Mouse (Mus musculus) megakaryocyte progenitor cell, adult 5-6 weeks (primary cell): ENCODE data around the gene Srsf4. TPM values are rescaled to one million over a fixed set of nuclear protein-coding genes. Genes with fewer than 3 reads are reported as not detected.

Experiments used
- ATAC-seq: replicated peaks from 2 replicates; pipeline ENCODE4 v1.8.0; 2016; ENCODE audit warnings: mild to moderate bottlenecking, moderate TSS enrichment, inconsistent platforms; ENCODE audit not compliant: poor library complexity
- total RNA-seq, 2 experiments: library from RNA; stranded (forward) in 1 of 2; stranded (reverse) in 1 of 2; fragments of 157-497, 149-512 nt in 1 of 2; fragments of 200-1000 nt in 1 of 2; gene quantifications; 2 replicates each; pipeline versions ENCODE4 v1.2.3 to v1.2.4; 2015 to 2017

Srsf4 gene
- total RNA-seq, 2 experiments from 2014 or later, result 42.4 to 58.2 TPM

- ATAC-seq, result no peak
These were observed 77.2 kb downstream of the Srsf4 start for GRCm38 (mm10) chr4:131950657-131951056.

Other genes starting within 250 kb of the Srsf4 start
- gene Ptpru, start 35.3 kb upstream of the Srsf4 start, total RNA-seq (2015), result 11.2 and 16.7 TPM in 2 replicates
- 3.4 and 4.0 TPM in 2 replicates for gene Ptpru, start 35.3 kb upstream of the Srsf4 start, total RNA-seq (2017)
- gene Mecr, start 30.1 kb upstream of the Srsf4 start, total RNA-seq (2015), result 32.5 and 41.9 TPM in 2 replicates
- gene Mecr, start 30.1 kb upstream of the Srsf4 start, total RNA-seq (2017), result 26.0 and 43.0 TPM in 2 replicates
- not detected in 2 replicates for gene Tmem200b, start 48.2 kb downstream of the Srsf4 start, total RNA-seq (2015)
- not detected in 2 replicates for gene Tmem200b, start 48.2 kb downstream of the Srsf4 start, total RNA-seq (2017)
- gene Gm10300, start 201.1 kb downstream of the Srsf4 start, total RNA-seq (2015), result 0.07 and 0.34 TPM in 2 replicates
- gene Gm10300, start 201.1 kb downstream of the Srsf4 start, total RNA-seq (2017), result 0.50 and 0.61 TPM in 2 replicates
- 42.5 and 53.5 TPM in 2 replicates for gene Epb41, start 201.7 kb downstream of the Srsf4 start, total RNA-seq (2015)
- gene Epb41, start 201.7 kb downstream of the Srsf4 start, total RNA-seq (2017), result 49.7 and 78.9 TPM in 2 replicates